Mouse (Mus musculus) spleen, postnatal 36 days (tissue): Measurements from ENCODE around the gene Carmil1.

Experiments used
- DNase-seq, 2 experiments: peaks; one replicate each; pipeline ENCODE4 v3.0.0; 2022; ENCODE audit warnings: low spot score in 2 of 2, mixed read lengths in 1 of 2

Carmil1 gene

DNA sequence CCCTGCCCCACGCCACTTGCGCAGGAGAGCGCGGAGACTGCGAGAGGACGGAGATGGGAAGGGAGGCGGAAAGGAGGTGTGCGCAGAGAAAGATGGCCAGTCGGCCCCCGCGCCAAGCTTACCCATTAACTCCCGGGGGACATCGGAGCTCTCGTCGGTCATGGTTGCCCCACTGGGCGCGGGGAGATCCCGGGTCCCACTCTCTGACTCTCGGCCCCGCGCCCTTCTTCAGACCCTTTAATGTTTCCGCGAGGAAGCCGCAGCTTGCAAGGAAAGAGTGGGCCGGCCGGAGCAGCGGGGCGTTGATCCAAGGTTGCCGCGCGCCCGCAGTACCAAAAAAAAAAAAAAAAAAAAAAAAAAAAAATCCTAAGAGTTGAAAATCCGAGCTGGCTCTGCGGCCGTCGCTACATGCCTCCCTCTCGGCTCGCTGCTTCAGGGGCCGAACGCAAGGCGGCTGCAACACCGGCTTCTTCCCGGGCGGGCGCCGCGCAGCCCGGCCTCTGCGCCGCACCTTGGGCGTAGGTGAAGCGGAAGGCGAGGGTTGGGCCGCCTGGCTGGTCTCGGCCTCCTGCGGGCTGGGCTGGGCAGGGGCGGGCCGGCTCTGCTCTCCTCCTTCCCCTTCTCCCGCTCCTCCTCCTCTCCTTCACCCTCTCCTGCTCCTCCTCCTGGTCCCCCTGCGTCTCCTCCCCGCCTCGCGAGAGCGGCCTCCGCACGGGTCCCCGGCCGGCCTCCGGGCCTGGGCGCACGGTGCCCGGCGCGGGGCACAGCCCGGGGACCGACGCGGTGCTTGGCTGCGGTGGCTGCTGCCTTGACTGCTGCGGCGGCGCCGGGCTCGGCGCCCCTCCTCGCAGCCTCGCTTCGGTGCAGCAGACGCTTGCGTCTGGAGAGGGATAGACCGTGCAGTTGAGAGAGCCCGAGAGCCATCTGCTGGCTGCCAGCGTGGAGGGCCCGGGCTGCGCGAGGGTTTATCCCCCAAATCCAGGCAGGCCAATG is at the start of gene Carmil1:
TSS of gene Carmil1 (minus strand) at position 357 of the 993 bp plus-strand sequence.
- DNase-seq, result peak; percentile 65 to 71

DNA sequence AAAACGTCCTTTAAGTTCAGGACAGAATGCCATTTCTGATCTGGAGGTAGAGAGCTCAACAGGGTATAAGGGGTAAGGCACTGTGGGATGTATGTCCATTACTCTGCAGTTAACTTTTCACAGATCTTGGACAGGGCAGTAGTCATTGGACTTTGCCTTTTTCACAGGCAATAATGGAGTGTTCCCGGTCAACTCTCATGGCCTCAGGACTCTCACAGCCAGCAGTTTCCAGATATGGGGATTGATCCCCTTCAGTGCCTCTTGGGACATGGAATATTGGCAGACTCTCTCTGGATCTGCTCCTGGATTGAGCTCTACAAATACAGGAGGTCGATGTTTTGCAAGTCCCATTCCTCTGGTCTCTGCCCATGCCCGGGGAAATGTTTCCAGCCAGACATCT is 49.5 kb upstream of the Carmil1 start:
- DNase-seq, result no peak

DNA sequence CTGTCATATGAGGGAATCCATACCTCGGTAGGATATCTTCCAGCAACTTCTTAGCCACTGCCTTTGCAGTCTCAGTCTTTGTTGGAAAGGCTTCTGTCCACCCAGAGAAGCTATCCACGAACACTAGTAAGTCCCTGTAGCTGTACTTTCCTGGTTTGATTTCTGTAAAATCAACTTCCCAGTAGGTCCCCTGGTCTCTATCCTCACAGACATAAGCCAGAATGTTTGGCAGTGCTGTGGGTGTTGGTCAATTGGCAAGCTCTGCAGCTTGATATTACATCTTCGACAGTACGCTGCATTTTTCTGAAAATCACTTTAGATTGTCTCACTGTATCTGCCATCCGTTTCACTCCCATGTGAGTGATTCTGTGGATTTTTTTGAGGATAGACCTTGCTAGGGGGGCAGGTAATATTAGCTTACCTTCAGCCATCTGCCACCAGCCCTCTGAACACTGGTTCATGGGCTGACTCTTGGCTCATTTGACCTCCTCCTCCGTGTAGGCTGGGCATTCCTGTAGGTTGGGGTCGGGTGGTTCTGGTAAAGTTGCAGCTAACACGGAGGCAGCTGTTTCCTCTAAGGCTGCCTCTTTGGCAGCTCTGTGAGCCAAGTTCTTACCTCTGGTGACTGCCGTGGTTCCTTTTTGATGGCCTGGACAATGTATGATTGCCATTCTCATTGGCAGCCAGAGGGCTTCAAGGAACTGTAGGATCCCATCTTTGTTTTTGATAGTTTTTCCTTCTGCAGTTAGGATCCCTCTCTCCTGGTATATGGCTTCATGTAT is 47.6 kb upstream of the Carmil1 start:
- no peak for DNase-seq

DNA sequence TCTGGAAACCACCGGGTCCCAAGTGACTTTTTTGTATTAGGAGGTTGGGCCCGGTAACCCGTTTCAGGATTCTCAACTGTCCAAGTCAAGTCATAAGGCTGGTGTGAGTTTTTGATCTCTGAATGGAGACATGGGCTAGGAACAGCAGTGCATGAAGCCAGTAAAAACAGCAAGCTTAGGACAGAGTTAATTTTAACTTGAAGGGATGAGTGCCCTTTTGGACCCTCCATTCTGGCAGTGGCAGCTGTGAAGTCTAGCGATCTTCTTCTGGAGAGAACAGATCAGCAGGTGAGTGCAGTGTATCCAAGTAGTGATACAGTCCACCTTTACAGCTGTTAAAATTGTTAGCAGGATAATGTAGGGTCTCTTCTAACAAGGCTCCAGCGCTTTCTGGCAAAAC is 46.6 kb upstream of the Carmil1 start, which contains the start of gene Cmah:
TSS of gene Cmah (plus strand) at position 204 of the 400 bp plus-strand sequence.
- DNase-seq, result no peak

DNA sequence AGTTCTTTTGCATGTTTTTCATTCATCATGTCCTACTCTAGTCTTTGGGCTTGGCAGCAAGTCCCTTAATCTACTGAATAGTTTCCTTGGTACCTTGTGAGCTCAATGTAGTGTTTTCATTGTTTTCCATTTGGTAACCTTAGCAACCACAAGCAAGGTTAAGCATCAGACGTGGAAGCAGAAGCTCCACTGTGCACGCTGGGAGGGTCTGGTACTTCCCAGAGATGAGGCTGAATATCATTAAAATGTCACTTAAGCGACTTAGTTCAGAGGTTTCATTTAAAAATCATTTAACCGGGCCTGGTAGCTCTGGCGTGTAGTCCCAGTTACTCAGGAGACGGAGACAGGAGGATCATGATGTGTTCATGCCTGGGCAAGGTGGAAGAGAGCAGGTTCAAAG is 40.7 kb upstream of the Carmil1 start:
- no peak for DNase-seq

DNA sequence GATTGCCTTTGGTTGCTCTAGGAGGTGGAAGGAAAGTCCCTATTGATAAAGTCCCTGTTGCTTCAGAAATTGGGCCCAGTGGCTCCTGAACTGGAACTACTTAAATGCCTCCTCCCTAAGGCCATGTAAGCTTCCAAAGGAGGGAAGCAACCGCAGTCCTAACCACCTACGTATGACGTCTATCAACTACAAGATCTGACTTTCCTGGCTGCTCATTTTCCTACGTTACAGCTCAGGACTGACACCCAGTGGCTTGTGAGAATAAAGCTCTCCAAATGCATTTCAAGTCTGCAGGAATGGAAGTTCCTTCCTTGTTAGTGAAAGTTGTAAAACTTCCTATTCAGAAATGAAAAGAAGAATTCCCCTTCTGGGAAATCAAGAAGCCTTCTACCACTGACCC is 38.0 kb upstream of the Carmil1 start:
- DNase-seq, result no peak

DNA sequence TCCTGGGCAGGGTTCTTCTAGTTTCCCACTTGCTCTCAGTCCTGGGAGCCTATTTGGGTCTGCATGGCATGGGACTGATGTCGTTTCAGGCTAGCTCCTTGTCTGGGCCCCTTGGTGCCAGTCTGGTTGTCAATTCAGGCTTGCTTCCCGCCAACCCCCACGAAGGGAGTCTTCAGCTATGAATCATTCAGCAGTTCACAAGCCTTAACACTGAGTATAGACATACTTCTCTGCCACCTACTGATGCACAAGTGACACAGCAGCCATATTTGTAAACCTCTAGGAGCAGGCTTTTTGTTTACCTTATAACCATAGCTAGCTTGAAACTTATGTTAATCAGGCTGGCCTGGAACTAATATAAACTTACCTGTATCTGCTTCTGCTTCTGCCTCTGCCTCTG is 36.0 kb upstream of the Carmil1 start:
- no peak for DNase-seq

DNA sequence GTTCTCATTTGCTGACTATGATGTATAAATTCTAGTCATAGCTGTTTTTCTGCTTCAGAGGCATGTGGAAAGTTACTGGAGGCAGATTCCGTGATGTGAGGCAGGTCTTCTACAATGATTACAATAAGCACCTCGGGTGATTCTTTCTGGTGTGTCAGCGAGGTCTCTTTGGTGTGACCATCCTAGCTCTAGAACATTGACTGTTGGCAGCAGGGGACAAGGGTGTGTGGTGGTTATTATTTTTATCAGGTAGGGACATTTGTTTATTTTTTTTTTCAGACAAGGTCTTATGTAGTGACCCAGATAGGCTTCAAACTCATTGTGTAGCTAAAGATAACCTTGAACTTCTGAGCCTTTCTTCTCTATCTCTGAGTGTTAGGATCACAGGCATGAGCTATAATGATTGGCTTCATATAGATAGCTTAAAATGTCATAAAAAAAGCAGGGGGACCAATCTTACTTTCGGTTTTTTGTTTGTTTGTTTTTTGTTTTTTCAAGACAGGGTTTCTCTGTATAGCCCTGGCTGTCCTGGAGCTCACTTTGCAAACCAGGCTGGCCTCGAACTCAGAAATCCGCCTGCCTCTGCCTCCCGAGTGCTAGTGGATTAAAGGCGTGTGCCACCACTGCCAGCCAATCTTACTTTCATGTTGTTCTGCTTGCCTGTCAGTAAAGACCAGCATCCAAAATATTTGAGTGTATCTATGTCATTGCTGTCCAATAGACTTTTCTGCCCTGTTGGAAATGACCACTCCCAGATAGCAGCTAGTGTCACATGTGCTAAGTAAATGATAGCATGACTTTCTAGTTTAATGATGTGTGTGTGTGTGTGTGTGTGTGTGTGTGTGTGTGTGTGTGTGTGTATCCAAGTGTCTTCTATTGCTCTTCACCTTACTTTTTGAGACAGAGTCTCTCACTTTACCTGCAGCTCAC is 30.7 kb upstream of the Carmil1 start:
- no peak for DNase-seq

DNA sequence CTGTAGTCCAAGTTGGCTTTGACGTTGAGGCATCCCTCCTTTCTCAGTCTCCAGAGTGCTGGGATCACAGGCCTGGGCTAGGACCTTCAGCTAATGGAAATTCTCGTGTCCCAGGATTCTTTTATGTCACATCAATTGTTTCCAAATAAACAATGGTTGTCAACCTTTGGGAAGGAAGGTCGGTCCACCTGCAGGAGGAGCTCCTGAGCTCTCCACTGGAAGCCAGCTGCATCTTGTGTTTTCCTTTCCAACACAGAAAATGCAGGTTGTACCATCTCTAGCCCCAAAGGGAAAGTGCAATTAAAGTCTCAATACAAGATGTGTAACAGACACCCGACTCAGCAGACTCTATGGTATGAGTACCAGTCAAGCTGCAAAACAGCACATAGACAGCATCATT is 25.7 kb upstream of the Carmil1 start:
- no peak for DNase-seq

DNA sequence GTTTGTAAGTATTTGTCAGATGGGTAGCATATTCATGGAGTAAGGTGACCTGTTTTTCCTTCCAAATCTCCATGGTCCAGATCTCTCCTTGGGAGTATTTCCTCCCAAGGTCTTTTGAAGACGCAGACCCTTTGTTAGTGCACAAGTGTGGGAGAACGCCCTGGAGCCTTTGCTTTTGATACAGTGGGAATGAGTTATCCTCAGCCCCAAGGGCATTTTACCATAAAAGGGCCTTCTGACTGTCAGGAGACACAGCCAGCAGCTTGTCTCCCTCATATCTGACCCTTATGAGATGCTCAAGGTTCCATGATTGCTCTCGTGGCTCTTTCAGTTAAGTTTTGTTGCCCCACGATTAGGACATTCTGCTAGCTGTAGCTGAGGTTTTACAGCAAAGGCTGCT is 24.9 kb upstream of the Carmil1 start:
- no peak for DNase-seq

DNA sequence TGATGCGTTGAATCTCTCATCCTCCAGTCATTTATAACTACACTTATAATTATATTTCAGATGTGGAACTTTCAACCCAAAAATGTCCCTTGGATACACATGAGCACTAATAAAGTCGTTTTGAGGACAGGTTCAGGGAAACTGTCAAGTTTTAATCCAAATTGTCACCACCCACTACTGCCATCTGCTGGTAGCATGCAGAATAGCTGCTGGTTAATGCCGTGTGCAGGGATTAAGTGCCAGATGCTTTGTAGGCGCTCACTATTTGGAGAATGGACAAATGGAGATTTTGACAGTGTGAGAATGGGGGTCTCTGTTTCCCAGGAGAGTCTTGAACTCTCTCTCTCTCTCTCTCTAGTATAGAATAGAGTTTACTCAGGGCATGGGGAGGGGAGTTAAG is 16.7 kb upstream of the Carmil1 start:
- DNase-seq, result no peak

DNA sequence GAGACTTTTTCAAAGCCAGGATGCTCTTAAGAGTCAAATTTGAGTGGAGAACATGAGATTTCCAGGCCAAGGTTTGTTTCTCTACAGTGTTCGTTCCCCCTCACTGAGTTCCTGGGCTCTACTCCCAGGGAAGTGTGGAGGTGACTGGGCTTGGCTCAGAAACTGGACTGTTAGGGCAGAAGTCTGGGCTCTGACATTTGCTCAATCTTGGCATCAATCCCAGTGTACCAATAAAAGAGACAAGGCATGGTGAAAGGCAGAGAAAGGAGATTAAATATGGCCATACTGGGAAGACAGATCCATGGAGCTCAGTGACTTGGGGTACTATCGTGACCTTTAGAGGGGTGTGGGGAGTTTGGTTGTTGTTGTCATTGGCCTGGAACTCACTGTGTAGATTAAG is 6.8 kb upstream of the Carmil1 start:
- no peak for DNase-seq

DNA sequence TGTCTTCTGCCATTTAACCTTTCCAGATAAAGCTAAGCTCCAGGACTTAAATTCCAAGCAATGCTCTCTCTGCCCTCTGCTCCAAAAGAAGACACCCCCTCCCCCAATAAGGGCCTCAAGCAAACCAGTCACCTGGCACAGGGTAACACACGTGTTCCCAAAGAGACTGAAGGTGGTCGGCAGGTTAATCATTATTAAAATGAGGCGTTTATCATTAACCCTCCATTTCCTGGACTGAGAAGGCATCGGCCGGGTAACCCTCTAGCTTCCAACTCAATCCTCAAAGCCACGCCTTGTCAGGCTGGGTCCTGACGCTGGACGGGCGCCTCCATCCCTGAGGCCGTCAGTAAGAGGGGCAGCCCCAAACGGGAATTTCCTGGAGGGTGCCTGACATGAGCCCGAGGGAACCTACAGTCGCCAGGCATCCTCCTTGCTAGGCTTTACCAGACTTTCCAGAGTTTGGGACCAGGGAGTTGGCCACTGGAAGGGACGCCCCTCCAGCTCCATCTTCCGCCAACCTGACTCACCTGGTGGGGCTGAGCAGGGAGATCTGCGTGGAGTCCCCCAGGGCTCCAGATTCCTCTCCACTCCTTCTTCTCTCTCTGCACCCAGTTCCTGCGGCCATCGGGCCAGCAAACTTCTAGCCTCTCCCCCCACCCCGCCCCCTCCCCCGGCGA is 695 bp downstream of the Carmil1 start:
- no peak for DNase-seq

DNA sequence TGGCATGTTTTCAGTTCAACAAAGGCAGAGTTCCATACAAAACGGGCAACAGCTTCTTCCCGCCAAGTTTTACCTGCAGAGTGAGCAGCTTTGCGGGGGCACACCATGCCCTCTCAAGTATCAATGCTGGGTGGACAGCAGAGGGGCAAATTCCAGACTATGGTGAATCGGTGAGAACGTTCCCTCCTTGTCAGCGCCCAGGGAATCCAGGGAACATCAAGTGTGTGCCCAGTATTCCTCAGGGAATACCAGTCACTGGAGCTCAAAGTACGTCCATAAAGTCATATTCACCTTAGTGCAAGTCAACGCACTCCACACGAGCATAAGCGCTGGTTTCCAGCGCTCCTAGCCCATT is 1.2 kb downstream of the Carmil1 start:
- no peak for DNase-seq

DNA sequence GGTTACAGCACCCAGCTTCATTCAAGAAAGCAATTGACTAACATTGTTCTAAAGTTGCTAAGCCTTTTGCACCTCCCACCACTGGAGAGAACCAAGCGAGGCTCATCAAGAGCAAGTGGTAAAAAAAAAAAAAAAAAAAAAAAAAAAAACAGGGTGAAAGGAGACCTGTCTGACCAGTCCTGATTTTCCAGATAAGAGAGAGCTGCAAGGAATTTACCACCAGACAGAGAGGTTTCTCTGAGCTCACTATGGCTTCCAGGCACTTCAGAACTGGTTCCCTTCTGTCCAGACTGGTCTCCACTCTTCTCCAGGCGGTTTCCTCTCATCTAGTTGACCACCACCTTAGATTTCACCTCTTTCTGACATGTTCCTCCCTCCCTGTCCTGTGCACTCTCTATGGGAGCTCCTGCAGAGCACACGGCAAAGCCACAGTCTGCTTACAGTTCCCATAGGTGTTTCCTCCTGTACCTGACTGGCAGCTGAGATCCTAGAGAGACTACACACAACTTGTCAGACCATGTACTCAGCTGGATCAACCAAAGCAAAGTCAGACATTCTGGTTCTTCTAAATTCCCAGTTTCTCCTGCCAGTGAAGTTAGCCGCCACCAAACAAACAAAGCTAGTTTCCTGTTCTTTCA is 7.7 kb downstream of the Carmil1 start:
- DNase-seq, result no peak

DNA sequence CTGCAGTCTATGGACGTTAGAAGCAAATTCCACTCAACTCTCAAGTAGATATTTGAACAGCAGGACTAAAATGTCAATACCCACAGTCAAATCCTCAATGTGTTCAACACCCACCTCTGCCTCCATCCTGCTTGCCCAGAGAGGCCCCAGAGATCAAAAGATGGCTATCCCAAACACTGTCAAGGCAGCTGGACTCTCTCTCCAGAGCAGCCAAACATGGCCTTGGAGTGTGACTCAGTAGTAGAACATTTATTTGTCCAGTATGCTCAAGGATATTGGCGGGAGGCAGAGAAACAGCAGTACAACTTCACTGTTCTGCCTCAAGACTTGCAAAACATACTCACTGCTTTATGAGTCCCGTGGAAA is 11.5 kb downstream of the Carmil1 start:
- no peak for DNase-seq

DNA sequence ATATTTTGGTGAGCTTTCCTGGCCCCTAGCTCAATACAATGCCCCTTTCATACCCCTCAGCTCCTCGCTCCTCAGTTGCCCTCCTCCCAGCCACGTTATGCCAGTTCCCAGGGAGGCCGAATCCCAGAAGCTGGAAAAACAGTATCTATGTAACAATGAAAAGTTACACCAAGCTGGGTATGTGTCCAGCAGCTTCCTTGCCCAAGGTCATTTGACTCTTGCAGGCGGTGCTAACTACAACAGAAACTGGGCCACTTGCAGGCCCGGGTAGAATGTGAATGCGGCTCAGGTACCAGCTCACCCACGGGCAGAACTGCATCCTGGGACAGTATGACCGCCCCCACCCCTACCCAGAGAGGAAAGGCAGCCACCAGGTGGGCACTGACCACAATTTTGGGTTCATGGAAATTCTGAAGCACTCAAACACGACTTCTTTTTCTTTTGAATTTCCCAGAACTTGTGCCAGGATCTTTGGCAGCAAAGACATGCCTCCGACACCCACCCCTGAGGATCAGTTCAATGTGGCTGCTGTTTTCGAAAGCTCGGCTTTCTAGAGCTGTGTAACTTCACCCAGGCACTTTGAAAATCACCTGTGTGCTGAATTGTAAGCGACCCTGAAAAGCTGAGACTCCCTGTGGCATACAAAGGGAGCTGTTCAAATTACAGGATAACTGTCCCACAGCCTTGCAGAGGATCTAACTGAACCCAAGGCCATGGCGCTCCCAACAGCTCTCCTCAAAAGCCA is 12.1 kb downstream of the Carmil1 start:
- DNase-seq, result no peak

DNA sequence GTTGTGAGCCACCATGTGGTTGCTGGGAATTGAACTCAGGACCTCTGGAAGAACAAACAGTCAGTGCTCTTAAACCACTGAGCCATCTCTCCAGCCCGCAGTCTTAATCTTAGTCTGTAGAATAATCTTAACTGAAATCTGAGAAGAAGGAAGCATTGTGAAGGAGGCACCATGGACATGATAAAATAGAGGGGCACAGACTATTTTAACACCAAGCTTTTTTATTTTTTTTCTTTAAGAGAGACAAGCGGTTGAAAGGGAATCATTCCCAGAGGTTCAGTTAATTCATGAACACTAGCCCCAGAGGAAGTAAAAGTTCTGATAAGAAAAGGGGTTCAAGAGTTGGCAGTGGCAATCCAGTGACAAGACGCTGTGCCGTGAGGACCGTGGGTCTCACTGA is 15.8 kb downstream of the Carmil1 start:
- DNase-seq, result no peak

DNA sequence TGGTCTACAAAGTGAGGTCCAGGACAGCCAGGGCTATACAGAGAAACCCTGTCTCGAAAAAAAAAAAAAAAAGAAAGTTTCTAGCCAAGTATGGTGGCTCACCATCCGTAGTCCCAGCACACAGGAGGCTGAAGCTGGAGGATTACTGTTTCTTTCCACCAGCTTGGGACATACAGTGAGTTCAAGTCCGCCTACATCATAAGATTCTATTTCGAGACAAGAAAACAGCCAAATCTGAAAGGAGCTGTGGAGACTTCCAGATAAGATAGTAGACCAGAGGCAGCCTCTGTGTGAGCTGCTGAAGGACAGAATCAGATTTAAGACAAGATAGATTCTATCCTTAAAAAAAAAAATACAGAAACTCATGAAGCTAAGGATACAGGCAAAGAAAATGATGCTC is 17.0 kb downstream of the Carmil1 start:
- no peak for DNase-seq
